Mouse (Mus musculus) monocyte, adult 2 months (primary cell): ENCODE data around the gene Chrnb1.

ENCODE experiments used
- DNase-seq, 2 experiments: peaks; one replicate each; pipeline ENCODE4 v3.0.0; 2022; ENCODE audit warnings: low spot score in 2 of 2, low read depth in 1 of 2

Gene Chrnb1

DNA sequence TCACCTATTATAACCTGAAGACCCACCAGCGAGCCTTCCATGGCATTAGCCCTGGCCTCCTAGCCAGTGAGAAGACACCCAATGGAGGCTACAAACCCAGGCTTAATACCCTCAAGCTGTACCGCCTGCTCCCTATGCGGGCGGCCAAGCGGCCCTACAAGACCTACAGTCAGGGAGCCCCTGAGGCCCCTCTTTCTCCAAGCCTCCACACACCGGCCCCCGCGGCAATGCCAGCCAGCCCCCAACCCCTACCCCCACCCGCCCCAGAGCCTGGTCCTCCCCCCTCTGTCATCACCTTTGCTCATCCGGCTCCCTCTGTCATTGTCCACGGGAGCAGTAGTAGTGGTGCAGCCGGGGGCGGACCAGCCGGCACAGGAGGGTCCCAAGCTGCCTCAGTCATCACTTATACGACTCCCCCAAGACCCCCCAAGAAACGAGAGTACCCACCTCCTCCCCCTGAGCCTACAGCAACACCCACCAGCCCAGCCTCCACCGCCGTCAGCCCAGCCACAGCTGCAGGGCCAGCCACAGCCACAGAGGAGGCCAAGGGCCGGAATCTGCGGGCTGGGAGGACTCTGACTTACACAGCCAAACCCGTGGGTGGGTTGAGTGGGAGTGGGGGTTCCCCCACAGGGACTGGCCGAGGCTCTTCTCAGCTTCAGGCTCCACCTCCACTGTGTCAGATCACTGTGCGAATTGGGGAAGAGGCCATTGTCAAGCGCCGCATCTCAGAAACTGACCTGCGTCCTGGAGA, 18.1 kb downstream of the Chrnb1 start:
- DNase-seq, result no peak

DNA sequence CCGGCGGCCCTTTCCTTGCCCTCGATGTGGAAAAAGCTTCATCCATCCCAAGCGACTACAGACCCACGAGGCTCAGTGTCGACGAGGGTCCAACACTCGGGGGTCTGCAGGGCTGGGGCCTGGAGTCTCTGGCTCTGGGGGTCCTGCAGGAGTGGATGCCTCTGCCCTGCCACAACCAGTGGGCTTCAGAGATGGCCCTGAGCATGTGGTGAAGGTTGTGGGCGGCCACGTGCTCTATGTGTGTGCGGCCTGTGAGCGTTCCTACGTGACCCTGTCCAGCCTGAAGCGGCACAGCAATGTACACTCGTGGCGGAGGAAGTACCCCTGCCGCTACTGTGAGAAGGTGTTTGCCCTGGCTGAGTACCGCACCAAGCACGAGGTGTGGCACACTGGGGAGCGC, 19.3 kb downstream of the Chrnb1 start:
- DNase-seq, result no peak

DNA sequence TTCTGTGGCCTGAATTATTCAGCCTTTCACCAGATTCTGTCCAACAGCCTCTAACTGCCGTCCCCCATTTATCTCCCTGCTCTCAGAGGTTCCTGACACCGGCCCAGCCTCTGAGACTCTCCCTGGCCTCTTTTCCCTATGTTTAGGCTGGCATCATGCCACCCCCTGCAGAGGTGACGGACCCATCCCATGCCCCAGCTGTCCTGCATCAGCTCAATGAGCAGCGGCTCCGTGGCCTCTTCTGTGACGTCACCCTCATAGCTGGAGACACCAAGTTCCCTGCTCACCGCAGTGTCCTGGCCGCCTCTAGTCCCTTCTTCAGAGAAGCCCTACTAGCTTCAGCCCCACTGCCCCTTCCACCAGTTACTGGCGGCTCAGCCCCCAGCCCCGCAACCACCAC, 20.0 kb downstream of the Chrnb1 start:
- DNase-seq, result no peak

DNA sequence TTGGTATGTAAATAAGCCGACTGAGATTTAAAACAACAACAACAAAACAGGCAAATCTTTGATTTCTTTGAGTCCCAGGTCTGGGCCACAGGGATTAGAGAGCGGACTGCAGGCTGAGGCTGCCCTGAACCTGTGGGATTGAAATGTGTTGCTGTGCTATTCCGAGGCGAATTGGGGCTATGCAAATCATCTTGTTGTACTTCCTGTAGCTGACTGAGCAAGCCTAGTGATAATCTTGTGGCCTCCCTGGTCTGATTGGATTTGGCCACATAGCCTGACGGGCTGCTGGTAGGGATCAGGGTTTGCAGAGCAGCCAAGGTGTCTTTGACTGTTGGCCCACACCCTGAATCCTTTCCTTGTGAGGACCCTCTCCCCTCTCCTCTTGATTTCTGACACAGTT, 20.8 kb downstream of the Chrnb1 start:
- DNase-seq, result no peak

DNA sequence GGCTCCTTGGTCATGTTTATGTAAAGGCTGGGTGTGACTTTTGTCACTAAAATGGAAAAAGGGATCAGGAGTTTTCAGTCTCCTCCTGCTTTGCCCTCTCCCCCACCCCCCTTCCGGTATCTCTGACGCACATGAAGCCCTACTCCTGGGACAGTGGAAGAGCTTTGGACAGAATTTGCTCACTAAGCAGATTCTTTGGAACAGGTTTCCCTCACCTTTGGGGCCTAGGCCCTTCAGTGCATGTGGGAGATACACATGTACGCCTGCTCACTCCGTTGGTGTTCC, 28.2 kb downstream of the Chrnb1 start:
- DNase-seq, result no peak

DNA sequence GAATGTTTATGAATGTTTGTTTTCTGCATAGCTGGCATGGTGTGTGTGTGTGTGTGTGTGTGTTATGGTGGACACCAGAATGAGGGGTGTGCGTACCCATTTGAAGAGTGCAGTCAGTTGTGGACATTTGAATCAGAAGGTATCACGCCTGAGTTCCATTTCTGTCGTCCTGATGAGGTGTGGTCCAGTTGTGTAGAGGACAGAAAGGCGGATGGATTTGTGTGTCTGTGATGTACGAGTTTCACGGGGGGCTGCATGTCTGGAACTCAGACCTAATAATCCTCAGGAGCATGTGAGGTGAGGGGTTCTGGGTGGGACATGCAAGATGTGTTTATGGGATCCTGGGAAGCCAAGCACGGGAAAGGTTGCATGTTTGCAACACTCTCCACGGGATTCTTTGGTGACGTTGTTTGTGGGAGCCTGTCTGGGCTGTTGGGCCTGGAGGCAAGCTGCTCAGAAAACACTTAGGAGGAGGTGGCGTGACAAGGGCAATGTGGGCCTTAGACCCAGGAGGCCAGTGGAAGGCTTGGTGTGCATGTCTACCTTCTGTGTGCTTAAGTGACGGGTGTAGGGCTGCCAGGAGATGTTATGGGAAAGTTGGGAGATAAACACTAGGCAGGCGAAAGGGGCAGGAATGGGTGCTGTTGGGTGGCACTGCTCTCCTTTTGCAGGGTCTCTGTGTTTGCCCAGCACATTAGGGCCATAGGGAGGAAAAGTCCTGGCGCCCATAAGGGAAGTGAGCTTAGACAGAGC, 28.7 kb downstream of the Chrnb1 start:
- no peak for DNase-seq

DNA sequence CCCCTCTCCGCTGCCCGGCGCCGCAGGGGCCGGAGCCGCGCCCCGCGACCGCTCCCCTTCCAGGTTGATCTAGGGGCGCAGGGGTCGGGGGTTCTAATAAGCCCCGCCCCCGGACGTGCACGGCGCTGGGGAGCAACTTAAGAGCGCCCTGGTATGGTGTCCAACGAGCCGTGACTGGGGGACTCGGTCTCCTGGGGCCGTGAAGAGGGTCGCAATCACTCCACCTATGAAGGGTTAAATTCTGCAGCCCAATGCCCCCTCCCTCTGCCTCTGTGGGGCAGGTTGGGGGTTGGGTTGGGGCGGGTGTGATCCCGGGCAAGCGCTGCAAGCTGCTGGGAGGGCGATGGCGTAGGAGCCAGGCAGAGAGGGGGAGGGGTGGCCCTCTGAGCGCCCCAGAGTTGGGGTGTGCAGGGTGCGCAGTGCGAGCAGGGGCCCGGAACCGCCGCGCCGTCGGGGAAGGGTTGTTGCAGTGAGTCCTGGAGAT, 29.6 kb downstream of the Chrnb1 start:
- no peak for DNase-seq

DNA sequence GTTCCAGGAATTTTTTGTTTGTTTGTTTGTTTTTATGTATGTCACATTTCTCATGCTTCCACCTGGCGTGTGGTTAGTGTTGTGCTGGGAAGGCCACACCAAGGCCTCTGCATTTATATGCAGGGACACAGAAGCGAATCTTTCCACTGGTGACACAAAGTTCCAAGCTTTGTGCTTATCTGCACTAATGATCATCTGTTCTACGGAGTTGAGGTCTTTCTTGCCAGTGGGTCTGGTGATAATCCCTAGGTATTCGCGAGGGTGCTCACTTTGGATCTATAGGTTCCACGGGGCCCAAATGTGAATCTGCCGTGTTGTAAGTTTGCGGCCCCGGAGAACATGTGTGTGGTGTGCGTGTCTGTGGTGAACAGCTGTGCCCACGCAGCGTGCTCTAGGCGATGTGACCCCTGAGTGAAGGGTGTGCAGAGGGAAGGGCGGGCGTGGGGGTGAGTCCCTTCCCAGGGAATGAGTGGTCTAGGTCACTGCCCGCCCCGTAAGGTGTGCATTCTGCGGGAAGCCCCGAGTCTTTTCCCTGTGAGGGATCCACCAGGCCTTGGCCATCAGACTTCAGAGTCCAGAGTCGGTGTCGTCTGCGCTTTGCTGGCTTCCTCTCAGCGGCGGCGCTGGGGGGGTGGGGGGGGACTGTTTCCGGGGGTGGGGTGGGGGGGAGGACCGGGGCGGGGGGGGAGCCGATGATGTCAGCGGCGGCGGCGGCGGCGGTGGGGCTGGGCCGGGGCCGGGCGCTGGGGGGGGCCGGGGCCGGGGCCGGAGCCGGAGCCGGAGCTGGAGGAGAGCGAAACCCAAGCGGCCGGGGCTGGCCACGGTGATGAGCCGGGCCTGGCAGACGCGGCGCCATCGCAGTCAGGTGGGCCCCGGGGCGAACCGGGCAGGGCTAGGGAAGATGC, 30.3 kb downstream of the Chrnb1 start, which contains the start of gene Zbtb4:
Zbtb4 (plus strand) TSS at position 692 of the 905 bp plus-strand sequence.
- no peak for DNase-seq

DNA sequence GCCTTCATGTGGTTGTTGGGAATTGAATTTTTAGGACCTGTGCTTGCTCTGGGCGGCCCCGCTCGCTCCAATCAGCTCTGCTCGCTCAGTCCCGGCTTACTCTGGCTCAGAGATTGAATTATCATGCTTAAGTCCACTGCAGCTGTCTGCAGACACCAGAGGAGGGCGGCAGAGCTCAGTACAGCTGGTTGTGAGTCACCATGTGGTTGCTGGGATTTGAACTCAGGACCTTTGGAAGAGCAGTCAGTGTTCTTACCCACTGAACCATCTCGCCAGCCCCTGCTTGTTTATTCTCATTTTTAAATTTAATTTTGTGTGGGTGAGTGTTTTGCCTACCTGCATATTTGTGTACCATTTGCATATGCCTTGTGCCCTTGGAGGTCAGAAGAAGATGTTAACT, 32.2 kb downstream of the Chrnb1 start:
- DNase-seq, result no peak

DNA sequence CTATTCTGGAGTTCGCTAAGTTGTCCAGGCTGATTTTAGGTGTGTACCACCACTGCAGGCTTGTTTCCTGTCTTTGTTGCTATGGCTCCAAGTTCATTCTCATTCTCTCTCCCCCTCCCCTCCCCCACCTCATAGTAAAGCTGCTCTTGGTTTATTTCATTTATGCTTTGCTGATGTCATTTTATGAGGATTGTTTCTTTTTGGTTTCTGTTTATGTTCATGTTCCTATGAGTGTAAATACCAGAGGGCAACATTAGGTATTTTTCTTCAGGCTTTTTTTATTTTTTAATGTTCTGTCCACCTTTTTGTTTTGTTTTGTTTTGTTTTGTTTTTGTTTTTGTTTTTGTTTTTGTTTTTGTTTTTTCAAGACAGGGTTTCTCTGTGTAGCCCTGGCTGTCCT, 33.9 kb downstream of the Chrnb1 start, which contains the start of gene Slc35g3:
Slc35g3 (minus strand) TSS at position 101 of the 400 bp plus-strand sequence.
- no peak for DNase-seq

DNA sequence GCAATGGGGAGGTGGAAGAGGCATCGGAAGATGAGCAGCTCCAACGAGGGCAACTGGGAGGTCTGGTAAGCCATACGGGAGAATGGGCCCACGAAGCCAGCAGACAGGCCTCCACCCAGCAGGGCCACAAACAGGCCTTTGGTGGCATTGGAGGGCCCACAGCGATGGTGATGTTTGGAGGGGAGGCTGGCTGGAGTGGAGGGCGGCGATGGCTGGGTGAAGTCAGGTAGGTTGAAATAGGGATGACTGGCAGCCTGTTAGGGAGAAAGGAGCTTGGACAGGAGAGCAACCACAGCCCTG, 34.9 kb downstream of the Chrnb1 start:
- DNase-seq, result no peak

DNA sequence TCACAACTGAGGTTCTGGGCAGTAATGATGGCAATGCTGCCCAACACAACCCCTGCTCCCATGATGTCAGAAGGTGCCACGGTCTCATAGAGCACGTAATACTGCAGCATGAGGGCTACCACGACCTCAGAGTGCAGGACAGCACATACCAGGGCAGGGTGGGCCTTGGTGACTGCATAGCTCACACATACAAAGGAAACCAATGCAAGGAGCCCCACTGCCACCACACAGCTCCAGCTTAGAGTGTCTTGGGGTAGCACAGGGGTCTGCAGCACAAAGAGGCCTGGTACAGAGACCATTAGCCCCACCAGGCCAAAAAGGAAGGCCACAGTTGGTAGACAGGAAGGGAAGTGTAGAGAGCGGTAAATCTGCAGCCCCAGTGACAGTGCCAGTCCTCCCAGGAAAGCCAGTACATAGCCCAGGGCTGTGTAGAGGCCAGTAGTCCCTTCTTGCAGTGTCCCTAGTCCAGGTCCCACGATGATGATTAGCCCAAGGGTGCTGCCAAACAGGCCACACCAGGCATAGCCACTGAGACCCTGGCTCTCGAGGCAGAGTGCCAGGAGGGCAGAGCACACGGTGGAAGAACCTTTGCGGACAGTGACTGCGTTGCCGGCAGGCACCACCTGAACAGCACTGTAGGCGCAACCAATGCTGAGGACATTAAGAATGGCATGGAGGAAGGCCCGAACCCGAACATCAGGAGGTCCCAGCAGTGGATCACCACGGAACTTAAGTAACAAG, 35.4 kb downstream of the Chrnb1 start:
- DNase-seq, result no peak

DNA sequence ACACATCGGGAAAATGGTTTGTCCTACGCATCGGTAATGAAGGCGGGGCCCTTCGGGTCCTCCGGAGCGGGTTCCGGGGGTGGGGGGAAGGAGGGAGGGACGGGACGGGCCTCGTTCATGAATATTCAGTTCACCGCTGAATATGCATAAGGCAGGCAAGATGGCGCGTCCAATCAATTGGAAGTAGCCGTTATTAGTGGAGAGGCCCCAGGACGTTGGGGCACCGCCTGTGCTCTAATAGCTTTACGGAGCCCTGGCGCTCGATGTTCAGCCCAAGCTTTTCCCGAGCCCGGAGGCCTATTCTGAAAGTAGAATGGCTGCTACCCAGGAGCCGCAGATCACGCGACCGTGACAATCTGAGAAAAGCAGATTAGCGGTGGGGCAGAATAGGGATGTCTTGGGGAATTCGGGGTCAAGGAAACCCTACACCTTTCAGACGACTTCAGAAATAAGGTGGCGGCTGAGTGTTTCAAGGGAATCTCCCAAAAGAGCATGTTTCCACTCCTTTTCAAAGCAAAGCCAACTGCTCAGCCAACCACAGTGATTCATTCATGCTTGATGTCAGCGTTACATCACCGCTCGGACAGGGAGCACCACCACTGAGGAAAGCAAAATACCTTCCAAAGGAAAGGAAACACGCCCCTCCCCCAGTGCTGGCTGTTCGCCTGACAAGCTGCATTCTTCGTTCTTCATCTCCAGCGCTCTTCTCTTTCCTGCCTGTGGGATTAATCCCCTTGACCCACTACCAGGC, 36.6 kb downstream of the Chrnb1 start:
- DNase-seq, result peak in 1 of 2 experiments; percentile 32

DNA sequence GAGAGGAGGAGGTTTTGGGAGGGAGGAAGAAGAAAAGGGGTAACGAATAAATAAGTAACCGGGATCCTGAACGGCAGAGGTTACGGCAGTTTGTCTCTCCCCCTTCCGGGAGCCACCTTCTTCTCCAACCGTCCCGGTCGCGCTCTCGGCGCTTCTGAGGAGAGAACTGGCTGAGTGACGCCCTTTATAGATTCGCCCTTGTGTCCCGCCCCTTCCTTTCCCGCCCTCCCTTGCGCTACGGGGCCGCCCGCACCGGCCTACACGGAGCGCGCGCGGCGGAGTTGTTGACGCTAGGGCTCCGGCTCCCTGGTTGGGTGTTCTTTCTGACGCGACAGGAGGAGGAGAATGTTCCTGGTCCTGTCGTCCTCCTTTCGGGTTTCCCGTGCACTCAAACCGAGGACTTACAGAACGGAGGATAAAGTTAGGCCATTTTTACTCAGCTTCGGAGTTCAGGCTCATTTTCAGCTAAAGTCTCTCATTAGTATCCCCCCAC, 37.2 kb downstream of the Chrnb1 start, which contains the start of gene Polr2a:
Polr2a (minus strand) TSS at position 160 of the 493 bp plus-strand sequence.
- DNase-seq, result peak; percentile 95 to 98

DNA sequence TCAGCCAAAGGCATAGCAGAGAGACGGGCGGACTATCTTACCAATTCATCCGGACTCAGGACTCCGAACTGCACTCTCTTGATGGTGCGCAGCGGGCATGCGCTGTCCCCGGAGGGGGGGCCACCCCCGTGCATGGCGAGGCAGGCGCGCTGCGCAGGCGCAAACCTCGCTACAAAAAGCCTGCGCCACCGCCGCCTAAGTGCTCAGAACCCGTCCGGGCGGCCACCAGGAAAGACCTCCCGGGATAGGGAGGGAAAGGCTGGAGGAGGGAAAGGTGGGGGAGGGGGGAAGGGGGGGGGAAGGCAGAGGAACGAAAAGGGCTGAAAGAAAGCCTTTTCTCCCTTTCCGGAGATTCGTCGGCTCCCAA, 37.7 kb downstream of the Chrnb1 start:
- DNase-seq, result peak; percentile 78 to 92

DNA sequence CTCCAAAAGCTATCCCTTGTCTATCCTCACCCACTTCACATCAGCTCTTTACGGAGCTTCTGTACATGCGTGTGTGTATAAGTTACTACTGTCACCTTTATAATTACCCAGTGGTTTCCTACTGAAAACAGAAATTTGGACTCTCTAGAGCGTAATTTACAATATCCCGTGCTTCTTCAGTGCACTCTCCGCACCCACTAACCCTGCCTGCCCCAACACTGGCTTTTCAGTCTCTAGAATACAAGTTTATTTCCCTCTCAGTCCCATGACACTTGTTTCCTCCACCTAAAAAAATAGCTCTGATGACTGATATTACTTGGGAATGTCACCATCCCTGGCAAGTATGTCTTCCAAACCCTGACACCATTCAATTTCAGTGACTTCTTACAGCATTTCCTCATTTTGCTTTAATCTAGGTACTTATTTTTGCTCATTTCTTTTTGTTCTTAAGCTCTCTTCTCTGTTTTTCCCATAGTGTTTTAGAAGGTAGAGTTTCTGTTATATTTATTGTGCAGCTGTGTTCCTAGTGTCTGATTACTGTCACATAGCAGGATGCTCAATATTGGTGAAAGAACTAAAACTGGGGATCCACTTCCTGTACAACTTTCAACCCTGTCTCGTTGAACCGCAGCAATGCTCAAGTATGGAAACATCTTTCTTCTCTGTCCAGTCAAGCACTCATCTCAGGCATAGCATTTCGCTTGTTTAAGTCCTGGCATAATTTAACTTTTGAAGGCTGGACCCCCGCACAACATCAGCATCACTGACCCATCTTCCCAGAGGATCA, 38.2 kb downstream of the Chrnb1 start:
- no peak for DNase-seq

DNA sequence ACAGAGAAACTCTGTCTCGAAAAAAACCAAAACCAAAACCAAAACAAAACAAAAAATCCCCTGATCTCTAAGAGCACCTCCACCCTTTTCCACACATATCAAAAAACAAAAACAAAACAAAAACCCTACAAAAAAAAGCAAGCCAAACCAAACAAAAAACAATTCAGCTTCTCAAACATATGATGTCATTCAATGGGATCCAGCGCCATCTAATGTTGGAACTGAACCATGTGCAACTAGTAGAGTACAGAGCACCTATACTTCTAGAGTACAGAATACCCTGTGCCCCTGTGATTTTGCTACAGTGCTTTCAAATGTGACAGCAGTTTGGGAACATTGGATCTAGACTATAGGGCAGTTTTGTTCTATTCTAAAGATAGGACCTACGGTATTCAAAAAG, 41.0 kb downstream of the Chrnb1 start:
- no peak for DNase-seq

DNA sequence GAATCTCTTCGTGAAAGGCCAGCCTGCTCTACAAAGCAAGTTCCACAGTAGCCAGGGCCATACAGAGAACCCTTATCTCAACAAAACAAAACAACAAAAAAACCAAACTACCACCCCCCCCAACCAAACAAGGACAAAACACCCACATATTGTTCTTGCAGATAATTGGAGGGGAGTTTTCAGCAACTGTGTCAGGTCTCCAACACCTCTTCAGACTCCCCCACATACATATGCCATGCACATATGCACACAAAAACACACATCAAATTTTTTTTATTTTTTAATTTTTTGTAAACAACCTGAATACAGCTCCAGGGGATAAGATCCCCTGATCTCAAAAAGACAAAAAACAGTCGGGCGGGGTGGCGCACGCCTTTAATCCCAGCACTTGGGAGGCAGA, 41.5 kb downstream of the Chrnb1 start:
- DNase-seq, result no peak

DNA sequence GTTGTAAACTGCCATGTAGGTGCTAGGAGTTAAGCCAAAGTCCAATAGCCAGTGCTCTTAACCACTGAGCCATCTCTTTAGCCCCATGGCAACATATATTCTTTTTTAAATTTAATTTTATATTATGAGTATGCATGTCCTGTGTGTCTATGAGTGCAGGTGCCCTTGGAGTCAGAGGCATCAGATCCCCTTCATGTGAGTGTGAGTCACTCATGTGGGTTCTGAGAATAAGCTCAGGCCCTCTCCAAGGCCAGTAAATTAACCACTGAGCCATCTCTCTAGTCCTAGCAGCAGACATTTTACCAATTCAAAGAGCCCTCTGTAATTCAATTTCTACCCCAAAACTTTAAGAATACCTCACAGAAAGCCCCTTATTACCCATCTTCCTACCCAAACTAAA, 43.1 kb downstream of the Chrnb1 start:
- DNase-seq, result no peak
